Mouse (Mus musculus) urinary bladder, postnatal 14 days (tissue): ENCODE data around the gene Ifi203.
A peak's percentile ranks its signal among the peaks of the same experiment; 100 is the strongest.
"Not testable (repeated sequence)": the region's sequence is repeated elsewhere in the genome, so short reads cannot be mapped to it uniquely, and the experiment has no call there.

Experiments used
- DNase-seq: peaks from one replicate; pipeline ENCODE4 v3.0.0; 2021; ENCODE audit warnings: low spot score

The Ifi203 gene

DNA sequence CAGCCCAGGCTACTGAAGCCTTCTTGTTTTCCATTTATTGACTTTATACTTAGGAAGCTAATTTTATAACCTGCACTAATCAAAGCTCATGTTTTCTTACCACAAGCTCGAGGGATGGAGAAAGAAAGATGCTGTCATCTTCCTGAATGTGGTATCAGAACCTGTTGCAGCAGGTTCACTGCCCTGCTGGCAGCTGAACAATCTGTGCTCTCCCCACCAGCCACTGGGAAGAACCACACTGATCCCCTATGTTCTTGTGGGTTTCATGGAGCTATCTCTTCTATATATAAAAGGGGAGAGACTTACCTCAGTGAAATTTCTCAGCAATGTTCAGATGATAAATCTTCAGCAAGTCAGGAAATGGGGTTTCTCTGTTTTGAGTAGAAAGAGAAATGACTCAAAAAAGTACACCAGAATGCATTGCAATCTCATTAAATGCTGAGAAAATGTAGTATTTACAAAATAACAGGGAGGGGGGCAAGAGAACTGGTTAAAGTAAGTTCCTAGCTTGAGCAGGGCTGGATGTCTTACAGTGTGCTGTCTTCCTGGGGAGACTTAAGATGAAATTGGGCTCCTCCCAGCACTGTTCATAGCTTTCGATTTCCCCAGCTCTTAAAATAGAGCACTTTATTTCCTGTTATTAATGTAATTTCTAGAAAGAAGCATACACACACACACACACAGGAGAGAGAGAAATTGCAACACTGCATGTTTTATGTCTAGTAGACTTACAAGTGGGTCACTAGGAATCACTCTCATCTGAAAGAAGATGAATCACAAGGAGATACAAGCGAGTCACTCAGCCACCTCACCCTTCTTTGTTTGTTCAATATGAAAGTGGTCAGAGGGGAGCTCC is at the start of gene Ifi203, which contains the start of gene Mndal:
Gene Ifi203 (minus strand): TSS at position 749 of the 856 bp plus-strand sequence.
Gene Mndal (minus strand): TSS at position 568 of the 856 bp plus-strand sequence.
- not testable (repeated sequence) for DNase-seq

DNA sequence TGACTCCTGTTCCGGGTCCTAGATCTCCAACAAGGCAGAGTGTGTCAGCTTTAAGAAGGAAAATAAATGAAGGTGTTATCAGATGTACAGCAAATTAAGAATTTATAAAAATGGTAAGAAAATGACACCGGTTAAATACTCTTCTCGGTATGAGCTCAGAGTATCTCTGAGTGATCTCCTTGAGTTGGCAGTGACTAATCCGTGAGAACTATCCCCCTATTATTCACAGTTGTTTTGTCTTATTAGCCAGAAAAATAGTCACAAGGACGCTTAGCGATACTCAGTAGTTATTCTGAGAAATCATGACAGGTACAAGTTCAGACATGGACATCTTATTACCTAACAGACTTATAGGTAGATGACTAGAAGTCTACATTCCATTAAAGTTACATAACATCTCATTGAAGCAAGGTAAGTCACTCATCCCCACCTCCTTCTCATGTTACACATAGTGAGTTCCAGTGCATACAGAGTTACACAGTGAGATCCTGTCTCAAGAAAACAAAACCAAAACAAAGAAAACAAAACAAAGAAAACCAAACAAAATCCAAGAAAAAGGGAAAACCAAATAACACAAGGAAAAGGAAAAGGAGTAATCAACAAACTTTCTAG is 40.3 kb upstream of the Ifi203 start, which contains the start of gene Ifi202b:
Gene Ifi202b (minus strand): TSS at position 51 of the 612 bp plus-strand sequence.
- not testable (repeated sequence) for DNase-seq

DNA sequence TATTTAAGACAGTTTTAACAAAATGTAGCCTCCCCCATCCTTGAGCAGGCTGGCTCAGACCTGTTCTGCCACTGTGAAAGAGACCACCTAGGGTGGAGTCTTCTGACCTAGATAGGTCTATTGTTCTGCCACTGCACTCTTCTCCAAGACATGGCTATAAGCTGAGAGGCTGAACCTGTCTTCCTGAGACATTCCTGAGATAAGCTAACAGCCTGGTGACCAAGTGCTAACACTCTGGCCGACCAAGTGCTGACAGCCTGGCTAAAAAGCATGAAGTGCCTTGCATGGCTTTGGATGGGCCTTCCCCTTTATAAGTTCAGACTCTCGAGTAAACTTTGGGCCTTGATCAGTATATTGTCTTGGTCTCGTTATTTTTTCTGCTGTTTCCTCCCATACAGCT is 38.6 kb upstream of the Ifi203 start:
- not testable (repeated sequence) for DNase-seq

DNA sequence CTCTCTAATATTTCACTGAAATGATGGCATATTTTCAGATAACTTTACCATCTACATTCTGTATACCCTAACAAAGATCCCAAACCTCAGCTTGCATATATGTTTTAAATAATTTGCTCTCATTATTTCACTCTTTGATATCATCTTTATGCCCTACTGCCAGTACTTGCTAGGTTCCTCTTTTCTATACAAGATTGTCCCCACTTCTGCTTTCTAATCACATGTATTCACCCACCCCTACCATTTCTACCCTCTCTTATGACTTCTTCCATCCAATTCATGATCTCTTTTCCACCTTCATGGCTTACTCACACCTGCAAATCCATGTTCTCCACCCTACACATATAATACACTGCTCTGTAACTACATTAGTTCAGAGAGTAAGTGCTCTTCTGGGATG is 35.1 kb upstream of the Ifi203 start:
- DNase-seq, result no peak

DNA sequence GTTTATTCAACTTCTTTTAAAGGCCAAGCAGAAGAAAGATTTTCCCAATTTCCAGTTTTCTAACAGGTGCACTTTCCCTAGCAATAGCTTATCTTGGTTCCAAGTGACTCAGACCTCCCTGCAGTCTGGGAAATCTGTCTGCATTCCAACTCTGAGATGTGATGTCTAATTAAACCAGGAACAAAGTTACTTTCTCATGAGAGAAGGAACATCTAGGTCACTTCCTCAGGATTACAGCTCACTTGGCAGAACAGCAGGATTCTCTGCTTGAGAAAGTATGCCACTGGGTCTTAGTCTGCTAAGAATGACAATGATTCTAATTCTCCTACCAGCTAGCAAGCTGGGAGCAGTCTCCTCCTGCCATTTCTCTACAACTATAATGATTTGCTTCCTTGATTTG is 30.6 kb upstream of the Ifi203 start:
- DNase-seq, result no peak

DNA sequence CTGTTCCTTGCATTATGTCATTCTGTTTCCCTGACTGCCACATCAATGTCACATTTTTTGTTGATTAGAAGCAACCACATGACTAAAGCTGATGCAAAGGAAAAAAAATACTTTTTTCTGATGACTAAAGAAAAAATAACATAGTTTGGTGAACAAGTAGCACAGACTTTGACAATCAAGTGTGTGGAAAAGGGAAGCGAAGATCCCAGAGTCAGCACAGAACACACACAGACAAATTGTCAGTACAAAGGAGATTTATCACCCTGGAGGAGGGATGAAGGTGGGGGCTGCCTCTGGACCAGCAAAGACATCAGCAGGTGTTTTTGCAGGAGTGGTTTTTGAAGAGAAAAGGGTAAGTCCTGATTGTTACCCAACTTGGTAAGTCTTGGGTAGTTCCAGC is 19.0 kb upstream of the Ifi203 start:
- not testable (repeated sequence) for DNase-seq

DNA sequence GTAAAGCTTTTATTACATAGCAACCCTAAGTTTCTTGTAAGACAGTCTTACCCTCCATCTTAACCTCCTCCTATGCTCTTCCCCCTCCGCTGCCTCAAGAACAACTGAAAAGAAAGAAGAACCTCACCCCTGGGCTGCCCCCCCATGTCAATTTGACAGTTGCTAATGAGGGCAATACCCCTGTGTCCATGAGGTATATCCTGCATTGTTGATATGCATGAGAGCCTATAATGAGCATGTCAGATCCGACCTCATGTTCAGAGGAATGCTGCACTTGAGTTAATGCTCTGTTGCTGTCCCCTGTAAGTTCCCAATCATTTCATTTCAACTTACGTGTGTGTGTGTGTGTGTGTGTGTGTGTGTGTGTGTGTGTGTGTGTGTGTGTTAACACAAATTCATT is 17.5 kb upstream of the Ifi203 start:
- DNase-seq, result not testable (repeated sequence)

DNA sequence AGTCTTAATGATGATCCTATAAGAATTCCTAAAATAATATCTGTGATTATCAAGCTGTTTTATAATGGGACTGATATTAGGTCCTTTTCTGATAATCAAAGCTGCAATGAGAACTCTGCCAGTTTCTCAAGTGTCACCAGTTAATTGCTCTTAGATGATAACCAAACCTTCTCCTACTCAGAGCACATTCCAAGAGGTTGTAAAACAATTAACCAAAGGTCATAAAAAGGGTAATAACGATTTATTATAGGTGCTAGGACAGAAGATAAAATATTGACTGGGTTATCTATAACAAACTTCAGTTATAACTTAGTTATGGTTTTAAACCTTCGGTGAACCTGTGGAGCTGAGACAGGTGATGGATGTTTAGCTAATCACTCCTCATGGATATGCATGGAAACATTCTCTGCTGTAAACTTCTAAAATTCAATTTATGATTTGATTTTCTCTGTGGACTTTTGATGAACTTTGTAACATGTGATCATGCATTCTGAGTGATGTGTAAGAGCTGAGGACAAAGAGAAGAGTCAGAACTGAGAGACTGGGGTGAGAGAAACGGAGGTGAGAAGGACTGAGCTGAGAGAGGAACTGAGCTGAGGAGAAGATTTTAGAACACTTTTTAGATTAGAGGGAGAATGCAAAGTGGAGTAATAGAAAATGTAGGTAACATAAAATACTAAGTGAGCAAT is 13.5 kb upstream of the Ifi203 start:
- not testable (repeated sequence) for DNase-seq

DNA sequence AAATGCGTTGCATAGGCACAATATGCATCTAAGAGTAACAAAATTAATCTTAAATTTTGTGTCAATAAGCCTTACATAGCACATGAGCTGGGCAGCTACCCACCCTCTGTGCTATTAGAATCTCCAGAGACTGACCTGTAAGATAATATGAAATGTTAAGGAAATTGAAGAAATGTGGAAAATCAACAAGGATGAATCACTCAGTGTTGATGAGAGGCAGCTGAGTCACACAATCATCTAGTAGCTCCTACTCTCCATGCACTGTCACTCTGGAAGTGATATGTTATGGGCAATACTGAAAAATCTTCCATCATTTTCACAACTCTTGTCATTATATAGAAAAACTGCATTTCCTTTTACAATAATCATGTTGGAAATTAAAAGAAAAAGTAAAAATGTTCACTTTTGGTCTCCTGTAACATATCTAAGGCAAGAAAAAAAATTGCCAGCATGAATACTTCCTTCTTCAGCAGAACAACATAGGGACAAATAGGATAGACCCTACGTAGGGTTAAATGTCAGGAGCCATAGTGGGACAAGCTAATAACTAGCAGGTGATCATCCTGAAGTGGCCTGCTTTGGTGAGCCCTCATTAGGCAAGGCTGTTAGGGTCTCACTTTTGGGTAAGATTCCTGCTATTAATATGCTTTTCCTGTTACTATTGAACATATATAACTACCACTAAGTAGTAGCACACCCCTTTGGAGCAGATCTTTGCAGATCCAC is 12.8 kb upstream of the Ifi203 start:
- DNase-seq, result no peak

DNA sequence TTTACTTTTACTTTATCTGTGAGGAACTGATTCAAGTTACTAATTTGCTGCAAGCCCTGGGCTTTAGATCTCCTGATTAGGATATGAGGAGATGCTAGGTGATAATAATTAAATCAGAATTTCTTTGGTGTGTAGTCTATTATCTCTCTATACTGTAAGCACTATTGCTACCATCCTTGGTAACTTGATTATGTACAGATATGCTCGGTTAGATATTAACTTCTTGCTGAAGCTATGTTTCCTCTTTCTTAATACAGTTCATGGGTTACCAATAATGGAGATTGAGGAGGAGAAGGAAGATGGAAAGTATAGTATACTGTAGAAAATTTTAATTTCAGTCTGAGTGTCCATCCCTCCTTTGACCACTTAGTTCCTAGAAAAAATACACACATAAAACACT is 11.1 kb upstream of the Ifi203 start:
- DNase-seq, result no peak

DNA sequence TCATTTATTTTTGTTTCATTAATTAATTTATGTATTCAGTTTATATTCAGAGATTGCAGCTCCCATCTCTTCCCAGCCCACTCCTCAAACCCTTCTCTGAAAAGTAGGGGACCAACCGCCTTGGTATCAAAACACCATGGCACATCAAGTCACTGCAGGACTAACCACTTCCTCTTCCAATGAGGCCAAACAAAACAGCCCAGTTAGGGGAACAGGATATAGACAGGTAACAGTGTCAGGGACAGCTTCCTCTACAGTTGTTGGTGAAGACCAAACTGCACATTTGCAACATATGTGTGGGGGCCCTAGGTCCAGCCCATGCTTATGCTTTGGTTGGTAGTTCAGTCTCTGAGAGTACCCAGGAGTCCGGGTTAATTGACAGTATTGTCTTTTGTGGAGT is 6.6 kb upstream of the Ifi203 start:
- not testable (repeated sequence) for DNase-seq

DNA sequence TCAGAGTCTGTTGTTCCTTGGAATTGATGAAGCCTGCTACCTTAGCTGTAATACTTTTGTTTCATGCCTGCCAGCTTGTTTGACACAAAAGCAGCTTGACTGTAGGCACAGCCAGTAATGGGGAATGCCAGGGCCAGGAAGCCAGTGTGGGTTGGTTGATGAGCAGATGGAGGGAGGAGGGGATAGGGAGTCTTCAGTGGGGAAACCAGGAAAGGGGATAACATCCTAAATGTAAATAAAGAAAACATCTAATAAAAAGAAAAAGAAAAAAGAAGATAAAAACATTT is 251 bp upstream of the Ifi203 start:
- DNase-seq, result not testable (repeated sequence)

DNA sequence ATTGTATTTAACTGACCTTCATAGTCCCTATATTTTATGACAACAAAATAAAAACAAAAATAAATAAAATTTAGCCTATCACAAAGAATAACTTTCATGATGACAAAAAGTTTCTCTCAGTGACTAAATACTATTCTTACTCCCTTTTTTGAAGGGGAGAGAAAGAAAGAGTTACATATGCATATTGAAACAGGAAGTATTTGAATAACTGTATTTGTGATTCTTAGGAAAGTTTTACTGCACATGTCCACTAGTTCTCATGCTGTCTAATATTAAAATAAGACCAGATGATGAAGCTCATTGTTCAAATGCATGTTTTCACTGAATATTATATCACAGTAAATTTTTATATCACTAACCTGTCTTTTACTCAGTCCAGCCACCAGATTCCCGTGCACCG is 950 bp downstream of the Ifi203 start:
- DNase-seq, result not testable (repeated sequence)

DNA sequence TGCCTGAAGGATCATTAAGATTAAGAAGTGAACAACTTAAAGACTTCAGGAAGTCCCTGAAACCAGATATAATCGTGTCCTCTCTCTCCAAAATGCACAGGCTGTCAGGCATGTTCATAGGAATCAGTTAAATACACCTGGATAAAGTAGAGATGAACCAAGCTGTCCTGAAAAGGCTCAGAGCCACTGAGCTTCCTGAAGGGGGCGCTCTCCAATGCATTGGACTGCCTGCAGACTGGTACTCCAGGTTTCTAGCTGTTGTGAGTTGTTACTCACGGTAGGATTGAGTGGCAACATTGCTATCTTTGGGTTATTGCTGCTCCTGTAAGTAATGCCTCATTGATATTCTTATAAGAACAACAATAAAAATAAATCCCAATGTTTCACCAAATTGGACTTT is 23.2 kb downstream of the Ifi203 start:
- DNase-seq, result not testable (repeated sequence)

DNA sequence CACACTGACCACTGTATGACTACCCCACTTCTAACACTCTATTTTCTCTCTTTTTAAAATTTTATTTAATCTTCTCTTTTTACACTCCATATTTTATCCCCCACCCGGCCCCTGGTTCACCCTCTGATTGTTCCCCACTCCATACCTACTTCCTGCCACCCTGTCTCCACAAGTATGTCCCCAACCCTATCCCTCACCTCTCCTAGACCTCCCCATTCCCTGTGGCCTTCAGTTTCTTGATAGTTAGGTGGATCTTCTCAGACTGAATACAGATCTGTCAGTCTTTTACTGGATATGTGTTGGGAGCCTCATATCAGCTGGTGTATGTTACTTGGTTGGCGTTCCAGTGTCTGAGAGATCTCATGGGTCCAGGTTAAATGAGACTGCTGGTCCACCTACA is 27.9 kb downstream of the Ifi203 start:
- DNase-seq, result no peak

DNA sequence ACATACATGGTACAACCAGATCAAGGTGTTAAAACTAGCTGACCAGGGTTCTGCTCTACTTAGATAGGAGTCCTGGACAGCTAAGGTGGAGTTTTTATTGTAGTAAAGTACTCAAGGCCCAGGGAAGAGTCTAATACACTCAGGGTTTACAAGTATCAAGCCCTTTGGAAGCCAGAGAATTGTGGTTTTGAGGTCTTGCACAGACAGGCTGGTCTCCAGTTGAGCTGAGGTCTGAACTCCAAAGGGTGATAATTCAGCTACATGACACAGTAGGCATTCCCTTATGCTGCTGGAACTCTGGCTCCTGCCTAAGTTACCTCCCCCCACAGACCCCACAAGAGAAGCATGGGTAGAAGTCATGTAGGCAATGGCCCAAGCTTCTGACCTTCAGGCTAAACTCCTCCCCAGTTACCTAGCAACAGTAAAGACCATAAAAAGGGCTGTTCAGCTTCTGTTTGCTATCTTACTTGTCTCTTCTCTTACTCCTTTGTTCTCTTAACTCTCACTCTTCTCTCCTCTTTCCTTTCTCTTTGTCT is 29.1 kb downstream of the Ifi203 start:
- not testable (repeated sequence) for DNase-seq

DNA sequence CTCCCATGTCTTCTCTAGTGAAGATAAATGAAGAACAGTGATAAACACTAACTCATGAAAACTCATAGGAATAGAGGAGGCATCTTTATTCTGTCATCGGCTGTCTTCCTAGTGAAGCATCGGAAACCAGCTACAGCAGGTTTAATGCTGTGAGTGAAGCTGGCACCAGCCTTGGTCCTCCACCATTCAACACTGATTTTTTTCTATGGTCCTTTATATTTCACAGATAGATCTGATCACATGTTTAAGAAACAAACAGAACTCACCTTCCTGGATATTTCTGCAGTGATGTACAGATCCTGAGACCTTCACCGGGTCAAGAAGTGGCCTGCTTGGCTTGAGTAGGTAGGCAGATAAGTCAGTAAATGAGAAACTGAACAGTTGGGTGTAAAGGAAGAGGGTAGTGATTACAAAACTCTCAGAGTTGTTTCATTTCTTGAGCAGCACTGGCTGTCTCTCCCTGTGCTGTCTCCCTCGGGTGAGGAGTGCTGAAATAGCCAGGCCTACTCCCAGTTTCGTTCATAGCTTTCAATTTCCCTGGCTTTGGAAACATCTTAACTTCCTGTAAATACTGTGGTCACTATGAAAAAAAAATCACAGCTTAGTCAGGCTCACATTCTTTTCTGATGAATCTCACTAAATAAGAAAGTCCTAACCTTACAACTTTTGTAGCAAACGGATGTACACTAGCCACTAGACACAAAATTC is 29.8 kb downstream of the Ifi203 start, which contains the start of gene Ifi211:
Gene Ifi211 (minus strand): TSS at position 499 of the 708 bp plus-strand sequence.
- peak; percentile 17 for DNase-seq

DNA sequence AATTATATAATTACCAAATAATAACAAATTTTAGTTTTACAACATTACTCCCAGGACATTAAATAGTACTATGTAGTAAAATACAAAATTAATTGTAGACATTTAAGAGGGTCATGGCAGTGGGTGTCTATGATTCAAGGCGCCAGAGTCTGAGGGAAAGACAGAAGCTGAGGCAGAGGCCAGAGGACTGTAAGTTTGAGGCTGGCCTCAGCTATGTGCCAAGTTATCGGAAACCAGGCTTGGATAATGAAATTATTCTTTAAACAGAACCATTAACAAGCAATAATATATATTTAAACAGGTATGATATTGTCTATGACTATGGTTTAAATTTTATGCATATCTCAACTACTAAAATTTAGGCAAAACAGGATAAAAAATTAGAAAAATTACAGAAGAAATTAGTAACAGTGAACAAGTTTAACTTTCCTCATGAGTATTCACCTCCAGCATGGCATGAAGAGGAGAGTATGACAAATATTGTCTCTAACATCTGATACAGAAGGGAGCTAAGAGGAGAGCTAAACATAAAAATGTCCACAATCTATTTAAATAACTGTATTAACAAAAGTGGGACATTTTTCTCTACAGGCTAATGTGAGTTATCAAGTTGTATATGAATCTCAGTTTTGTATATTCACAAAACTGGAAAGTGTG is 30.5 kb downstream of the Ifi203 start:
- DNase-seq, result no peak

DNA sequence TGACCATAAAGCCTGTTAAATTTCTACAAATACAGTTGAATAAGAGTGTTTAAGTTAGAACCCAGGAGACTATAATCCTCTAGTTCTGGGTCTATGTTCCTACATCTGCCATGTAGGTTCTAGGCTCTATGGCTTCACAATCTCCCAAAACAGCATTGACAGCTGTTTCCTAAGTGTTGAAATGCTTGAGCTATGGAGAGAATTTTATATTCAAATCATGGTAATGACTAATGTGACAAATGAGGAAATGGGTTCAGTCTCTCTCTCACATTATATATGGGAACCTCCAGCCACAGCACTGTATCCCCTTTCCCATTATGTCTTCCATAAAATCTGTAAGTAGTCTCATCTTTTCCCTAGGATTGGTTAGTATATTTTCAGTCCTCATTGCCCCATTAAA is 34.1 kb downstream of the Ifi203 start:
- not testable (repeated sequence) for DNase-seq

DNA sequence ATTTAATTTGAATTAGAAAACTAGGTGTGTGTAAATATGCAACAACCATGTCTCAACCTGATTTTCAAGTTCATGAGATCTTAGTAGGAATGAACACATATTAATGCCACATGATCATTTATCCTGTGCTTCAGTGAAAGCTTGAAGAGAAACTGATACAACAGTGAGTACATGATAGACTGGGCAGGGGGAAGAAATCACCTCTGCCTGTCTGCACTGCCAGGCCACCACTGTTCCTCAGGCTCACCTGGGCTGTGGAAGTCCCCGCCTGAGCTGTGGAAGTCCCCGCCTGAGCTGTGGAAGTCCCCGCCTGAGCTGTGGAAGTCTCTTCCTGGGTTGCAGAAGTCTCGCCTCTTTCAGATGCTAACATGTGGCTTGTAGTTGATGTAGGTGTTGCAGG is 36.6 kb downstream of the Ifi203 start:
- DNase-seq, result not testable (repeated sequence)

DNA sequence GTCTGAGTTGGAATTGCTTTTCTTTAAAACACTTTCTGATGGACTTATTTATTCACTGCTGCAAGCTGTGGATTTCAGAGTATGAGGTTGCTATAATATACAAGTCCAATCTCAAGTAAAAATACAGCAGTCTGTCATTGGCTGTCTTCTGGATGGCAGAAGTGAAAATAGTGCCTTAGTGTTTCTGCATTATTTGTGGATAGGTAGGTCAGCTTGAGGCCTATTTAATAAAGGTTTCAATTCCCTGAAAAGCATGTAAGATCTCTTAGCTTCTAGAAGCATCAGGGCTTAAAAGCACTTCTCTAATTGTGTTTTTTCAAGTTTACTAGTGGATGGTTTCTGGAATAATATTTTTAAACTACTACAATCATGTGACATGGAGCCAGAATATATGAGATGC is 52.7 kb downstream of the Ifi203 start:
- DNase-seq, result not testable (repeated sequence)
